Mouse (Mus musculus): Measurements from ENCODE around the gene Pde6d. TPM values are rescaled to one million over a fixed set of nuclear protein-coding genes. Genes with fewer than 3 reads are reported as not detected.
"Not testable (repeated sequence)": the region's sequence is repeated elsewhere in the genome, so short reads cannot be mapped to it uniquely, and the experiment has no call there.

The Pde6d gene
- polyA plus RNA-seq, 1 experiment: 6.6 TPM

DNA sequence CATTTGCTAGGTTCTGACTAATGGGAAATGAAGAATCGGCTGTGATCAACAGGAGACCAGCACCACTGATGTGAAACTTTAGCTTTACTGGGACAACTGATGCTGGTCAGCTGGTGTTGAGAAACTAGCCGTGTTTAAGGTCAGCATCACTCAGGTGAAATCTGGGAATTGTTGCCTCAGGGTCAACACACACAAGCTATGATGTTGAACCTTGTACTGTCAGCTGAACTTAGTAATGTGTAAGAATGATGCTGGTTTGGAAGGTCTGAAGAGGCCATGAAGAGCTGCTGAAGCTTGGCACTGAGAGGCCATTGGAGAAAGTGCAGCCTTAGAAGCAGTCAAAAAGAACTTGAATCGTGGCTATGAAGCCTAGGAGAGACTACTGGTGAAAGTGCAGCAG lies 26.8 kb downstream of the Pde6d start:
- H3K4me1 ChIP-seq (ENCODE audit: control insufficient read depth): peaks cover 15% of the 10 kb centered on the region
- H3K27me3 ChIP-seq (ENCODE audit: control insufficient read depth): no peaks in the 10 kb centered on the region
- no peaks in the 10 kb centered on the region for H3K9me3 ChIP-seq (ENCODE audit: control insufficient read depth, low read length)
- H3K36me3 ChIP-seq (ENCODE audit: control insufficient read depth): peaks cover 22% of the 10 kb centered on the region
- TF ChIP-seq GATA1 (IDR thresholded peaks at IDR 0.05; ENCODE audit: low read length): no peak
- no peak for TF ChIP-seq TAL1 (IDR thresholded peaks at IDR 0.05; ENCODE audit: low read length)
- H3K4me3 ChIP-seq (replicated peaks): no peak overlapping the region

DNA sequence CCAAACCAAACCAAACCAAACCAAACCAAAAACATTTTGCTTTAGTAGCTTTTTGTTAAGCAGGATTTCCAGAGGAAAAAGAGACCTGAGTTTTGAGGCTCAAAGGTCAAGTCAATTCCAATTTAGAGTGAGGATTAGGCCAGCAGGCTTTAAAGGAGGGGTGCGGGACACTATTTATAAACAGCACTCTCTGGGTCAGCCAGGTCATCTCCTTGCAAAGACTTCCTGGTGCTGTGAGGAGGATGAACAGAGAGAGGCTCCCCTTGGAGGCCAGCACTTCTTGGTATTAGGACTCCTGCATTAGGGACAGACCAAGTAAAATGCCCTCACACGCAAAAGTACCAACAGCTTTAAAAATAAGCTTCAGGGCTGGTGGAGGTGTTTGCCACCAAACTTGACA lies 30.6 kb downstream of the Pde6d start:
- peaks cover 24% of the 10 kb centered on the region for H3K36me3 ChIP-seq (ENCODE audit: control insufficient read depth)
- H3K9me3 ChIP-seq (ENCODE audit: control insufficient read depth, low read length): no peaks in the 10 kb centered on the region
- H3K4me3 ChIP-seq (replicated peaks): no peak overlapping the region
- H3K27me3 ChIP-seq (ENCODE audit: control insufficient read depth): no peaks in the 10 kb centered on the region
- H3K4me1 ChIP-seq (ENCODE audit: control insufficient read depth): peaks cover 9% of the 10 kb centered on the region
- no peak for TF ChIP-seq GATA1 (IDR thresholded peaks at IDR 0.05; ENCODE audit: low read length)
- TF ChIP-seq TAL1 (IDR thresholded peaks at IDR 0.05; ENCODE audit: low read length): no peak

DNA sequence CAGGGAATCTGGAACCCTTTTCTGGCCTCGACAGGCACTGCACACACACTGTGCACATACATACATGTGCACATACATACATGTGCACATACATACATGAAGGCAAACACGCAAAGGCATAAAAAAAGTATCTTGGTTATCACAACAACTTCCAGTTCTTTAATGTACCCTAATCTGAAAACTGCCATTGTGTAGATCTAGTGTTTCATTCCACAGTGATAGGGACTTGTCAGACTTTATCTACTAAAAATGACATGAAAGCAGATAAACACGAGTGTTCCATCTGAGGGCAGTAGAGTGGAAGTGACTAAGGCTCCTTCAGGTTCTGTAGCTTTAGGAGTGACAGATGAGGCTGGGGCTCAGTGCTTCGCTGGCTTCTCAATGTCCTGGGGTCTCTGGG lies 31.1 kb downstream of the Pde6d start:
- Histone ChIP-seq H3K4me1 (ENCODE audit: control insufficient read depth) (peaks cover 9% of the 10 kb centered on the region), H3K4me3 (replicated peaks) (no peak overlapping the region), H3K36me3 (ENCODE audit: control insufficient read depth) (peaks cover 26% of the 10 kb centered on the region), H3K9me3 (ENCODE audit: control insufficient read depth, low read length) (no peaks in the 10 kb centered on the region), H3K27me3 (ENCODE audit: control insufficient read depth) (no peaks in the 10 kb centered on the region)
- TF ChIP-seq GATA1 (IDR thresholded peaks at IDR 0.05; ENCODE audit: low read length) (no peak), TAL1 (IDR thresholded peaks at IDR 0.05; ENCODE audit: low read length) (no peak)

DNA sequence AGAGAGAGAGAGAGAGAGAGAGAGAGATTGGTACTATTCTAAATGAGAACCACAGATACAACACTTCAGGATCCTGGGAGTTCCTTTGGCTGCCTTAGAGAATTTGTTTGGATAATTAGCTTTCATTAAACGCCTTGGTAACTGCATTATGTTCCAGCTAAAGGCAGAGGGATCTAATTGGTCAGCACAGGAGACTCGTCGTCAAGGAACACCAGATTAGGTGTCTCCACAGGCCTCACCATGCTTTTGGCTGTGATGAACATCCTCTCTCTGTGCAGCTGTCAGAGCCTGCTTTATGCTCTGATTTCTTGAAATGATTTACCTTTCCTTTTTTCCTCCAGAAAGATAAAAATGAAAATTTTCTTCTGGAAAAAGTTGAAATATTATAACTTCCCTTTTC lies 35.6 kb downstream of the Pde6d start:
- H3K4me1 ChIP-seq (ENCODE audit: control insufficient read depth): peaks cover 14% of the 10 kb centered on the region
- no peaks in the 10 kb centered on the region for H3K9me3 ChIP-seq (ENCODE audit: control insufficient read depth, low read length)
- H3K36me3 ChIP-seq (ENCODE audit: control insufficient read depth): peaks cover 63% of the 10 kb centered on the region
- no peaks in the 10 kb centered on the region for H3K27me3 ChIP-seq (ENCODE audit: control insufficient read depth)
- TF ChIP-seq GATA1 (IDR thresholded peaks at IDR 0.05; ENCODE audit: low read length) (no peak), TAL1 (IDR thresholded peaks at IDR 0.05; ENCODE audit: low read length) (no peak)
- no peak overlapping the region for H3K4me3 ChIP-seq (replicated peaks)

DNA sequence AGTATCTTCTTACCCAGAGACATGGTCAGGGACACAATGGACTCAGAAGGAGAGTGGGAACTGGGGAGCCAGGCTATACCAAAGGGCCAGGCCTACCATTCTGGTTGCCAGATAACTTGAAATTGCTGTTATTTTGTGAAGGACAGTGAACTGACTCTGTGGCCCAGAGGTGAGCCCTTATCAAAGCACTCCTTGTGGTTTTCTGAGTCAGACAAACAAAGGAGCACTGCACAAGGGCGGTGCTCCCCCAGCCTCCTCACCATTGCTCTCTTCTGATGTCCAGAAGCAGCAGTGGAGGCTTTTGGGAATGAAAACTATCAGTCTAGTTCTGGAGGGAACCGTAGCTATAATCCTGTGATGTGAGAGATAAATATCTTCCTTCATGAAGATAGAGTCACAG lies 39.8 kb downstream of the Pde6d start:
- Histone ChIP-seq H3K4me1 (ENCODE audit: control insufficient read depth) (peaks cover 9% of the 10 kb centered on the region), H3K36me3 (ENCODE audit: control insufficient read depth) (peaks cover 59% of the 10 kb centered on the region), H3K9me3 (ENCODE audit: control insufficient read depth, low read length) (no peaks in the 10 kb centered on the region), H3K4me3 (replicated peaks) (no peak overlapping the region), H3K27me3 (ENCODE audit: control insufficient read depth) (no peaks in the 10 kb centered on the region)
- no peak for TF ChIP-seq GATA1 (IDR thresholded peaks at IDR 0.05; ENCODE audit: low read length)
- TF ChIP-seq TAL1 (IDR thresholded peaks at IDR 0.05; ENCODE audit: low read length): no peak

DNA sequence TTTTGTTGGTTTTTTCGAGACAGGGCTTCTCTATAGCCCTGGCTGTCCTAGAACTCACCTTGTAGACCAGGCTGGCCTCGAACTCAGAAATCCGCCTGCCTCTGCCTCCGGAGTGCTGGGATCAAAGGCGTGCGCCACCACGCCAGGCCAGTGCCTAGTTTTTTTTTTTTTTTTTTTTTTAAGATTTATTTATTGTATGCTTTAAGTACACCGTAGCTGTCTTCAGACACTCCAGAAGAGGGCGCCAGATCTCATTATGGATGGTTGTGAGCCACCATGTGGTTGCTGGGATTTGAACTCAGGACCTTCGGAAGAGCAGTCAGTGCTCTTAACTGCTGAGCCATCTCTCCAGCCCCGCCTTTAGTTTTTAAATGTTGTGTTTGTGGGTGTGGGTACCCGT lies 42.8 kb downstream of the Pde6d start:
- H3K27me3 ChIP-seq (ENCODE audit: control insufficient read depth); H3K4me3 ChIP-seq (replicated peaks); H3K9me3 ChIP-seq (ENCODE audit: control insufficient read depth, low read length); H3K4me1 ChIP-seq (ENCODE audit: control insufficient read depth): not testable (repeated sequence)
- H3K36me3 ChIP-seq (ENCODE audit: control insufficient read depth): peaks cover 34% of the 10 kb centered on the region

DNA sequence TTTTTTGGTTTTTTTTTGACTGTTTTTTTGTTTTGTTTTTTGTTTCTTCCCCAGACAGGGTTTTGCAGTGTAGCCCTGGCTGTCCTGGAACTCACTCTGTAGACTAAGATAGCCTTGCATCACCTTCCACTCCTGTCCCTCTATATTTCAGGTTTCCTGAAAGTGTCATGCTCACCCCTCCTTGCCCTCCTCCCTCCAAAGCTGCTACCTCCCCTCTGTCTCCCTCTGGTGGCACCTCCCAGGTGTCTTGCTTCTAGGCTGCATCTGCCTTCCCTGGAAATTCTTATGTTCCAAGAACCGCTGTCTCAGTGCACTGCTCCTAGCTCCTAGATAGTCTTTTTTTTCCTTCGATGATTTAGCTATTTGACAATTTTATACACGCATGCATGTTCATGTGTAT lies 44.0 kb downstream of the Pde6d start:
- H3K4me1 ChIP-seq (ENCODE audit: control insufficient read depth): peaks cover 11% of the 10 kb centered on the region
- TF ChIP-seq GATA1 (IDR thresholded peaks at IDR 0.05; ENCODE audit: low read length): no peak
- no peaks in the 10 kb centered on the region for H3K27me3 ChIP-seq (ENCODE audit: control insufficient read depth)
- no peak overlapping the region for H3K4me3 ChIP-seq (replicated peaks)
- peaks cover 27% of the 10 kb centered on the region for H3K36me3 ChIP-seq (ENCODE audit: control insufficient read depth)
- peaks cover 4% of the 10 kb centered on the region for H3K9me3 ChIP-seq (ENCODE audit: control insufficient read depth, low read length)

DNA sequence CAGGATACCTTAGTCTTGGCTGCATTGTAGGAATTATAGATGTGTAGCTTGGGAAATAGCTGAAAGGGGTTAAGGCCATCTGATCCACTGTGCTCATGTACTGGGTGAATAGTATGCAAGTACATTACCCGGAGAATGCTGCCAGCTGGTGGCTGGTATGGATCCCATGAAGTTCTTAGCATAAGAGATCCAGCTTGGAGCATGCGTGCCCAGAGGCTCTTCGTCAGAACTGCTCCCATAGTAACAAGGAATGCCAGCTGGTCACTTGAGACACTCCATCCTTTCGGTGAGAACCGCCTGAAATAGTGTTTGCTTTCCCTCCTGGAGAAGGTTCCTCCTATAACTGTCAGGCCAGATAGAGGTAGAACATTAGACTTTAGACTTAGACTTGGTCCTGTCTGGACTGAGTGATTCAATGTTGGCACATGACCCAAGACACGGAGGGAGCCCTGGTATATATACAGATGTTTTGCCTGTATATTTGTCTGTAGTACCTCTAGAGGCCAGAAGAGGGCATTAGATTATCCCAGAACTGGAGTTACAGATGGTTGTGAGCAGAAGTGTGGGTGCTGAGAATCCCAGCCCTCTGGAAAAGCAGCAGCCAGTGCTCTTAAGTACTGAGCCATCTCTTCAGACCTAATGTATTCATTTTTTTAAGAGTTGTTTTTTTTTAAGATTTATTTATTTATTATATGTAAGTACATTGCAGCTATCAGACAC lies 48.9 kb downstream of the Pde6d start:
- H3K4me3 ChIP-seq (replicated peaks): no peak overlapping the region
- TF ChIP-seq GATA1 (IDR thresholded peaks at IDR 0.05; ENCODE audit: low read length): no peak
- no peak for TF ChIP-seq TAL1 (IDR thresholded peaks at IDR 0.05; ENCODE audit: low read length)
- H3K9me3 ChIP-seq (ENCODE audit: control insufficient read depth, low read length): peaks cover 5% of the 10 kb centered on the region
- peaks cover 39% of the 10 kb centered on the region for H3K4me1 ChIP-seq (ENCODE audit: control insufficient read depth)
- no peaks in the 10 kb centered on the region for H3K27me3 ChIP-seq (ENCODE audit: control insufficient read depth)
- H3K36me3 ChIP-seq (ENCODE audit: control insufficient read depth): peaks cover 41% of the 10 kb centered on the region

DNA sequence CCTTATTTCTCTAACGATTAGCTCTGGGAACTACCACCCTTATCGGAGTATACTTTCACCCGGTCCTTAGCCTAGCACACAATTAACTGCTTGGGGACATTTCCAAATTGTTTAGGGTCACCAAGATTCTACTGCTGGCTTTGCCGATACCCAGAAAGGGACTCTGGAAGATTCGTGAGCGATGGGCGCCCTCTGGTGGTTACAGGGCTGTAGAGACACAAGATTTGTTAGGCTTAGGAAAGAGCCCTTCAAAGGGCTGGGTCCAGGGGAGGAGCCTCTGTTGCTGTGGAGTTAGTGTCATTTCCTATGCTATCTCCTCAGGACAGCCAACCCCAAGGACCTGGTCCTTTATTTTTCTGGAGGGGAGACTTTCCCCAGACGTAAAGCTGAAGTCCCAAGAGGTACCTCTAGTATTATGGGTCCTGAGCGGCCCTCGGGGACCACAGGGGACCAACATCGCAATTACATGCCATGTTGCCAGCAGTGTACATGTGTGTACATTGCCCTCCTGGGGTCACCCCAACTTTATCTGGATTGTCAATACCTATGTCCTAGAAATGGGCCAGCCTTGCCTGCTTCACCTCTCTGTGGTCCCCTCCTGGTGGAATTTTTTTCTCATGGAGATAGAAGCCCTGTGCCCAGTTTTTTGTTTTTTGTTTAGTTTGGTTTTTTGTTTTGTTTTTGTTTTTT lies 49.9 kb downstream of the Pde6d start:
- Histone ChIP-seq H3K4me1 (ENCODE audit: control insufficient read depth) (peaks cover 49% of the 10 kb centered on the region), H3K36me3 (ENCODE audit: control insufficient read depth) (peaks cover 48% of the 10 kb centered on the region), H3K27me3 (ENCODE audit: control insufficient read depth) (no peaks in the 10 kb centered on the region), H3K4me3 (replicated peaks) (no peak overlapping the region), H3K9me3 (ENCODE audit: control insufficient read depth, low read length) (peaks cover 5% of the 10 kb centered on the region)
- TF ChIP-seq GATA1 (IDR thresholded peaks at IDR 0.05; ENCODE audit: low read length) (no peak), TAL1 (IDR thresholded peaks at IDR 0.05; ENCODE audit: low read length) (no peak)

Data from erythroblast, embryonic 14.5 days (primary cell).